Mouse (Mus musculus) intestine, embryonic 16.5 days (tissue): ENCODE measurements around the gene Krt87. TPM values are rescaled to one million over a fixed set of nuclear protein-coding genes. Genes with fewer than 3 reads are reported as not detected.

ENCODE experiments used
- ATAC-seq: fragments of 200-750 bp; cut with Nextera tagmentation; 2 replicates; pipeline ENCODE4 v1.8.0; 2017; ENCODE audit warnings: moderate TSS enrichment, moderate library complexity
- H3K27ac ChIP-seq: fragments of 300-500 bp; sonication (generic); 2 replicates; pipeline ENCODE4 v1.5.1; 2014; ENCODE audit warnings: mild to moderate bottlenecking, low read length
- H3K27me3 ChIP-seq: fragments of 300-500 bp; sonication (generic); replicated peaks from 2 replicates; pipeline ENCODE4 v1.6.1; 2014; ENCODE audit warnings: low read length, control low read depth, mixed read lengths; ENCODE audit not compliant: control insufficient read depth, insufficient read depth
- H3K36me3 ChIP-seq: fragments of 300-500 bp; sonication (generic); 2 replicates; pipeline ENCODE4 v1.6.1; 2014; ENCODE audit warnings: low read length, control low read depth; ENCODE audit not compliant: control insufficient read depth, insufficient read depth
- H3K4me1 ChIP-seq: fragments of 300-500 bp; sonication (generic); 2 replicates; pipeline ENCODE4 v1.6.1; 2014; ENCODE audit warnings: low read length, control low read depth, mixed read lengths; ENCODE audit not compliant: control insufficient read depth, insufficient read depth
- H3K4me2 ChIP-seq: fragments of 300-500 bp; sonication (generic); 2 replicates; pipeline ENCODE4 v1.6.1; 2014; ENCODE audit warnings: low read depth, low read length, control low read depth
- H3K4me3 ChIP-seq: fragments of 300-500 bp; sonication (generic); 2 replicates; pipeline ENCODE4 v1.5.1; 2014; ENCODE audit warnings: mild to moderate bottlenecking, low read length
- H3K9ac ChIP-seq: fragments of 300-500 bp; sonication (generic); 2 replicates; pipeline ENCODE4 v1.6.1; 2014; ENCODE audit warnings: low read depth, low read length
- H3K9me3 ChIP-seq: fragments of 300-500 bp; sonication (generic); 2 replicates; pipeline ENCODE4 v1.6.1; 2016; ENCODE audit warnings: low read length, control low read depth; ENCODE audit not compliant: control insufficient read depth
- WGBS: fragments of 180-500 bp; shearing (Covaris S2); extraction: QIAGEN DNeasy Blood & Tissue Kit; methylation state at CpG from one replicate; pipeline ENCODE4 v1.1.7; 2014; 5-methylcytosine and 5-hydroxymethylcytosine counted together
- polyA plus RNA-seq: library from polyadenylated mRNA; unstranded; fragments of >200 nt; fragmentation: Nextera tagmentation; extraction: Ambion mirVana; gene quantifications from 2 replicates; pipeline ENCODE4 v1.2.1, GENCODE M21; 2015

Gene Krt87
- polyA plus RNA-seq, 1 experiment from 2014 or later: 0.48 TPM

DNA sequence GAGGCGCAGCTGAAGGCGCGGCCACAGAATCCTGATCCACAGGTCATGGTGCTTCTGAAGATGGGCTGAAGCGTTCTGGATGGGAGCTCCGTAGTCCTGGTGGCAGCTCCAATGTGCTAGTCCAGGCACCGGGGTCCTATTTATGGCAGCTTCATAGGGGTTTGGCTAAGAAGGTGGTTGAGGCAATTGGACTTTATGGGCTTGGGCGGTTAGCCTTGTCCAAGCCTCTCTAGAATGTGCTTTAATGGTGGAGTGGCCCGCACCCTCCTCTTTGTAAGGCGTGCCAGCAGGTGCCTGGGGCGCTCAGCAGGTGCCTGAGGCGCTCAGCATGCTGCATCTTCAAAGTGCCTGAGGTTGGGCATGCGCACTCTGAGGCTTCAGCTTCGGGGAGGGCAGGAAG, 25.0 kb upstream of the Krt87 start, which contains the start of gene Krt81:
Gene Krt81 (minus strand): TSS at position 101 of the 400 bp plus-strand sequence.
- no peak within 1 kb of the TSS for H3K4me3 ChIP-seq
- no peaks in the 10 kb centered on the region for H3K36me3 ChIP-seq
- H3K27ac ChIP-seq: no peak within 1 kb of the TSS
- 81% methylated on average over 13 of the region's 13 CpGs for WGBS
- no peaks in the 10 kb centered on the region for H3K4me1 ChIP-seq
- no peaks in the 10 kb centered on the region for H3K9me3 ChIP-seq
- H3K9ac ChIP-seq: no peak within 1 kb of the TSS
- no peaks in the 10 kb centered on the region for H3K27me3 ChIP-seq
- no peak within 1 kb of the TSS for H3K4me2 ChIP-seq
- ATAC-seq: no peak

GRCm38 (mm10) chr15:101459283-101459682, 20.7 kb upstream of the Krt87 start:
- no peaks in the 10 kb centered on the region for H3K27me3 ChIP-seq
- no peak overlapping the region for H3K27ac ChIP-seq
- no peak overlapping the region for H3K4me3 ChIP-seq
- no peaks in the 10 kb centered on the region for H3K4me1 ChIP-seq
- no peak overlapping the region for H3K9ac ChIP-seq
- no peak for ATAC-seq
- H3K36me3 ChIP-seq: no peaks in the 10 kb centered on the region
- no peak overlapping the region for H3K4me2 ChIP-seq
- WGBS: 74% methylated on average over 14 of the region's 14 CpGs
- H3K9me3 ChIP-seq: 0 out of 2 replicates have a peak, but pooled peaks cover 2% of the 10 kb centered on the region

DNA sequence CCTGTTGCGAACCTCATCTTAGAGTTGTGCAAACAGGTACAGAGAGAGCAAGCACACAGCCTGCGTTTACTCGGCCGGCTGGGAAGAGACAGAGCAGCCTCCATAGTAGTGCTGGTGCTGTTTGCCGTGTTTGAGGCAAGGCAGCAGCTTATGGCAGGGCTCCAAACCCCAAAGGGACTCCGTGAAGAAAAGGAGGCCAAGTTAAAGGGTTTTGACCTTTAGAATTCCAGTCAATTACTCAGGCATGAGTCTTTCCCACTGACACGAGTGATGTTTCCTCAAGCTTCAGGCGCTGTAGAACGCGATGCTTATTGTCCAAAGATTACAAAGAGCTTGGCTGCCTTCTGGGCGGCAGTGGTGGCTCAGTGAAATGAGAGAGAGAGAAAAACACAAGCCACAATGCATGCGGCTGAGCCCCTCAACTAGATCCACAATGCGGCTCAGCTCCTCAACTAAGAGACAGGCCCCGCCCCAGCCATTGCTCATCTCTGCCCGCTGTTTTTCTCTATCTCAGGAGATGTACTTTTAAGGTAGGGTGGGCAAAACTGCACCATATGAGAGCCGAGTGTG, 19.8 kb upstream of the Krt87 start:
- ATAC-seq: no peak
- H3K4me2 ChIP-seq: no peak overlapping the region
- no peak overlapping the region for H3K9ac ChIP-seq
- H3K27me3 ChIP-seq: no peaks in the 10 kb centered on the region
- no peak overlapping the region for H3K27ac ChIP-seq
- H3K36me3 ChIP-seq: no peaks in the 10 kb centered on the region
- WGBS: 58% methylated on average over 16 of the region's 16 CpGs
- no peaks in the 10 kb centered on the region for H3K4me1 ChIP-seq
- H3K9me3 ChIP-seq: 0 out of 2 replicates have a peak, but pooled peaks cover 2% of the 10 kb centered on the region
- no peak overlapping the region for H3K4me3 ChIP-seq

DNA sequence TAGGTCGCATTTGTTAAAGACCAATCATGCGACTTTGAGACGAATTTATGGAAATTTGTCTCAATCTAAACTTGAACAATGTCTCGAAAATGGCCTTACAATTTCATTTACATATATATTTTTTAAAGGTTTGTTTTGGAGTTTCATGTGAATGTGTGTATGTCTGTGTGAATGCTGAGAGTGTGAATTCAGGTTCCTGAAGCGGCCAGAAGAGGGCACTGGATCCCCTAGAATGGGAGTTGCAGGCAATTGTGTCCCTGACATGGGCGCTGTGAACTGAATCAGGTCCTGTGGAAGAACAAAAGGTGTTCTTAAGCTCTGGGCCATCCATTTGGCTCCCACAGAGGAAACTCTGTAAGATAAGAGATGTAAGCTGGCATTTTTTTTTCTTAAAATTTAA, 17.3 kb upstream of the Krt87 start:
- 87% methylated on average over 6 of the region's 6 CpGs for WGBS
- Histone ChIP-seq H3K27ac (no peak overlapping the region), H3K4me3 (no peak overlapping the region), H3K27me3 (no peaks in the 10 kb centered on the region), H3K4me2 (no peak overlapping the region), H3K36me3 (no peaks in the 10 kb centered on the region), H3K9ac (no peak overlapping the region), H3K4me1 (no peaks in the 10 kb centered on the region), H3K9me3 (0 out of 2 replicates have a peak, but pooled peaks cover 2% of the 10 kb centered on the region)
- no peak for ATAC-seq

GRCm38 (mm10) chr15:101455292-101455691, 16.7 kb upstream of the Krt87 start:
- Histone ChIP-seq H3K4me2 (no peak overlapping the region), H3K9ac (no peak overlapping the region), H3K36me3 (no peaks in the 10 kb centered on the region), H3K27me3 (no peaks in the 10 kb centered on the region), H3K27ac (no peak overlapping the region), H3K4me3 (no peak overlapping the region), H3K9me3 (0 out of 2 replicates have a peak, but pooled peaks cover 2% of the 10 kb centered on the region), H3K4me1 (no peaks in the 10 kb centered on the region)
- no peak for ATAC-seq
- WGBS: 73% methylated on average over 2 of the region's 2 CpGs

DNA sequence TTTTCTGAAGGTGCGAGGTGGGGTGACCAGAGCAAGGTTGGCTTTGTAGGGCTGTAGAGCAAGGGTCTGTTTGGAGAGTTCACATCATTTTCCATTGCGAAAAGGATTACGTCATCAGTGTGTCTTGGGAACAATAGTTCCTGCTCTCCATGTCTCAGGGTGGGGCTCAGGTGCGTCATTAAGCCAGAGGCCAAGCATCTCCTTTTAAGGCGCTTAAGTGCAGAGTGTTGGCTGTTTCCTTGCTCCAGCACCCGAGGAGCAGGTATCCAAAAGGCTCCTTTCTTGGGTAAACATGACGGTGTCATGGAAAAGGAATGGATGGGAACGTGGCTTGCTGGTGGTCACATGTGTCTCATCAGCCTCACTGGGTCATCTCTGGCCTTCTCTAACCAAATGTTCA, 16.2 kb upstream of the Krt87 start:
- Histone ChIP-seq H3K4me1 (no peaks in the 10 kb centered on the region), H3K4me2 (no peak overlapping the region), H3K9me3 (0 out of 2 replicates have a peak, but pooled peaks cover 2% of the 10 kb centered on the region), H3K9ac (no peak overlapping the region), H3K27me3 (no peaks in the 10 kb centered on the region), H3K4me3 (no peak overlapping the region), H3K36me3 (no peaks in the 10 kb centered on the region), H3K27ac (no peak overlapping the region)
- ATAC-seq: no peak
- 72% methylated on average over 8 of the region's 8 CpGs for WGBS

GRCm38 (mm10) chr15:101453093-101453736, 14.6 kb upstream of the Krt87 start:
- Histone ChIP-seq H3K4me2 (peak overlapping the region; percentile 37; the same call in 1 of the 2 replicates), H3K27ac (no peak overlapping the region), H3K9me3 (0 out of 2 replicates have a peak, but pooled peaks cover 2% of the 10 kb centered on the region), H3K9ac (no peak overlapping the region), H3K4me1 (no peaks in the 10 kb centered on the region), H3K36me3 (no peaks in the 10 kb centered on the region), H3K27me3 (no peaks in the 10 kb centered on the region), H3K4me3 (no peak overlapping the region)
- peak; percentile 88 for ATAC-seq
- 7% methylated on average over 13 of the region's 13 CpGs for WGBS

GRCm38 (mm10) chr15:101447444-101447843, 8.8 kb upstream of the Krt87 start, which contains the start of gene Krt88:
Gene Krt88, plus strand, starts transcription at chr15:101447744.
- 77% methylated on average over 2 of the region's 2 CpGs for WGBS

DNA sequence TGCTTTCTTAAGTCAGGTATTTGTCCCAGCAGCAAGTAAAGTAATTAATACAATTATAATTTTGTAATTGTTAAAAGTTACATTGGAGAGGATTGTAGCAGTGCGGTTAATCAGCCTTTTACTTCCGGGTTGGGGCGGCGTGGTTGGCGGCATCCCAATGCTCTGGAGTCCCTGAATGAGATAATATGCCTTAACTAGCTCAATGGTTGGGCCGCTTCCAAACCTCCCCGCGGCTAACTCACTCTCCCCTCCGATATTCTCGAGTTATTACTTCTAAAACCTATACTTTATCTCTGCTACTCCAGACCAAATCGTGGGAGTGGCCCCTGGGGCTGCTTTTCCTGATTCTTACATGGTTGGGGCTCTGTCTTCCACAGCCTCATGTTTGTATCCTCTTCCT, 8.0 kb upstream of the Krt87 start:
- Histone ChIP-seq H3K9ac (no peak overlapping the region), H3K9me3 (no peaks in the 10 kb centered on the region), H3K4me2 (no peak overlapping the region), H3K4me1 (no peaks in the 10 kb centered on the region), H3K27ac (no peak overlapping the region), H3K4me3 (no peak overlapping the region), H3K27me3 (no peaks in the 10 kb centered on the region), H3K36me3 (no peaks in the 10 kb centered on the region)
- WGBS: 75% methylated on average over 11 of the region's 11 CpGs
- ATAC-seq: no peak

More at GRCm38 (mm10) chr15:101447444-101447843, 8.8 kb upstream of the Krt87 start, which contains the start of gene Krt88:
- Histone ChIP-seq H3K9ac (no peak within 1 kb of the TSS), H3K27ac (no peak within 1 kb of the TSS), H3K36me3 (no peaks in the 10 kb centered on the region), H3K9me3 (no peaks in the 10 kb centered on the region), H3K4me1 (no peaks in the 10 kb centered on the region), H3K4me3 (no peak within 1 kb of the TSS), H3K27me3 (no peaks in the 10 kb centered on the region), H3K4me2 (no peak within 1 kb of the TSS)
- ATAC-seq: no peak
